Mouse (Mus musculus): Measurements from ENCODE around the gene Zic5.

DNA sequence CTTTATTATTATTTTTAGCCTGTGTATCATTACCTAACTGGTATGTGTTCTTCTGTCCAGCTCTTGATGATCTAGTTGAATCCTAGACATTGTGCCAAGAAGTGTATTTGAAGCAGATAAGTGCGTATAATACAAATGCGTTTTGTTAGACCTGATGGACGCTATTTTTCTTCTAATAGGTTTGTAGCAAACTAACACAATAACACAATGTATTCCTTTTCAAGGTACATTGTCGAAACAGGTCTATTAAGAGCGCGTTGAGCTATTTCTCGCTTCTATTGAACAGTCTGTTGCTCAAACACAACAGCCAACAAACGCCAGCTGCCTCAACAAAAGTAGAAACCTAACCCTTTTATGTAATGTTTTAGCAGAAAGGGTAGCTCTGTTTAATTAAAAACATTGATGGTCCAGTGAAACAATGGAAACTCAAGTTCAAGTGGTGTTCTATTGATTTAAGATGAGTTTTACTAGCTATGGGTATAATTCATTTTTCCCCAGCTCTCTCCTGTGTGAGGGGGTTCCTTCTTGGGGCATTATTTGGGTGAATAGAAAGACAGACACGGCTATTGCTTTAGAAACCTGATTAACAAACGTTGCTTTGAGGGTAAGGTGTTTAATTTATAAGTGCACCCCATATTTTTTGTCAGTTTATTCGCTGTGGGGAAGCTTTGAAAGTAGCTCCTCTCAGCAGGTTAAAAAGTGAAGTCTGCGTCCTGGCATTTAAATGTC, 24.4 kb upstream of the Zic5 start:
- TF ChIP-seq EP300 (IDR thresholded peaks at IDR 0.05; ENCODE audit: low read depth) = no peak
- no peak for TF ChIP-seq CTCF (IDR thresholded peaks at IDR 0.05; ENCODE audit: low read depth)

Measured in heart, postnatal 0 days (tissue).